Mouse (Mus musculus) G1E (cell line): Measurements from ENCODE around the gene Tbl3. TPM values are rescaled to one million over a fixed set of nuclear protein-coding genes. Genes with fewer than 3 reads are reported as not detected.
A peak's percentile ranks its signal among the peaks of the same experiment; 100 is the strongest.

Experiments used
- ATAC-seq: 2 replicates; pipeline ENCODE4 v1.8.0; 2016; ENCODE audit warnings: mild to moderate bottlenecking; ENCODE audit not compliant: insufficient number of reproducible peaks, poor library complexity, low FRiP score, severe bottlenecking; ENCODE audit errors: extremely low read depth
- DNase-seq: peaks from one replicate; pipeline ENCODE4 v3.0.0; 2012; ENCODE audit warnings: low spot score
- H3K27me3 ChIP-seq: 2 replicates; pipeline ENCODE4 v1.6.1; 2012; ENCODE audit warnings: mild to moderate bottlenecking, low read length, inconsistent platforms; ENCODE audit not compliant: insufficient read depth
- H3K36me3 ChIP-seq: replicated peaks from 2 replicates; pipeline ENCODE3; 2012; ENCODE audit warnings: mild to moderate bottlenecking, inconsistent platforms
- H3K4me1 ChIP-seq: 2 replicates; pipeline ENCODE4 v1.6.1; 2012; ENCODE audit warnings: low read depth, low read length, inconsistent platforms, mixed read lengths; ENCODE audit not compliant: insufficient read depth
- H3K4me3 ChIP-seq: 2 replicates; pipeline ENCODE4 v1.5.1; 2012; ENCODE audit warnings: low read depth, mild to moderate bottlenecking, inconsistent platforms, low read length, moderate library complexity, mixed read lengths
- H3K9me3 ChIP-seq: replicated peaks from 2 replicates; pipeline ENCODE4 v1.6.1; 2012; ENCODE audit warnings: inconsistent platforms
- CTCF ChIP-seq: IDR thresholded peaks from 2 replicates; pipeline ENCODE4 v1.5.1; 2012; ENCODE audit warnings: low read depth, low read length, inconsistent platforms, mixed read lengths
- GATA1 ChIP-seq: IDR thresholded peaks from 2 replicates; pipeline ENCODE4 v1.6.1; 2012; ENCODE audit warnings: borderline replicate concordance, low read length, inconsistent platforms, mixed read lengths
- GATA2 ChIP-seq: IDR thresholded peaks from 2 replicates; pipeline ENCODE4 v1.6.1; 2012; ENCODE audit warnings: low read depth, low read length, inconsistent platforms, borderline replicate concordance
- POLR2AphosphoS5 ChIP-seq: IDR thresholded peaks from 2 replicates; pipeline ENCODE4 v1.6.1; 2012; ENCODE audit warnings: low read depth, low read length, inconsistent platforms; ENCODE audit not compliant: insufficient replicate concordance
- TAL1 ChIP-seq: conservative IDR thresholded peaks from 2 replicates; pipeline ENCODE4 v1.6.1; 2012; ENCODE audit warnings: low read depth, low read length, inconsistent platforms, mixed read lengths
- polyA plus RNA-seq: library from polyadenylated mRNA; stranded (reverse); fragments of >175 nt; gene quantifications from 2 replicates; pipeline ENCODE4 v1.2.3, GENCODE M21; 2012
- total RNA-seq, 2 experiments: library from RNA; stranded (forward) in 1 of 2; stranded (reverse) in 1 of 2; fragments of 200-1000 nt in 1 of 2; fragments of >200 nt in 1 of 2; fragmentation: Nextera tagmentation in 1 of 2; gene quantifications; 2 replicates each; pipeline ENCODE4 v1.2.3; 2014 to 2017

The Tbl3 gene
- total and polyA plus RNA-seq, 3 experiments, result 9.2 to 27.7 (median 25.2) TPM

DNA sequence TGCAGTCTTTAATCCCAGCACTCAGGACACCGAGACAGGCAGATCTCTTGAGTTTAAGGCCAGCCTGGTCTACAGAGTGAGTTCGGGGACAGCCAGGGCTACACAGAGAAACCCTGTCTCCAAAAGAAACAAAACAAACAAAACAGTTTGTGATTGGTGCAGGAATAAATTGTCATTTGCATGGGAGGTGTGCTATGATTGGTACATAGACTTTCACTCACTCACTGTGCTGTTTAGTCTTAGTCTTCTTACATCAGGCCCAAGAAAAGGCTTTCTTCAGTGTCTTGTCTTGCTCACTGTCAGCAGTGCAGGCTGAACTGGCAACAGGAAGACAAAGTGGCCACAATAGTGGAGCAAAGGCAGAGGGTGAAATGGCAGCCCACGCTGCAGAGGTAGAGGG, 36.9 kb upstream of the Tbl3 start:
- Histone ChIP-seq H3K4me1 (peaks cover 4% of the 10 kb centered on the region), H3K36me3 (peaks cover 37% of the 10 kb centered on the region), H3K27me3 (peaks cover 25% of the 10 kb centered on the region), H3K9me3 (no peaks in the 10 kb centered on the region), H3K4me3 (no peak overlapping the region)
- no peak for DNase-seq
- TF ChIP-seq GATA1 (no peak), POLR2AphosphoS5 (no peak), CTCF (no peak), TAL1 (no peak), GATA2 (no peak)
- ATAC-seq, result no peak

DNA sequence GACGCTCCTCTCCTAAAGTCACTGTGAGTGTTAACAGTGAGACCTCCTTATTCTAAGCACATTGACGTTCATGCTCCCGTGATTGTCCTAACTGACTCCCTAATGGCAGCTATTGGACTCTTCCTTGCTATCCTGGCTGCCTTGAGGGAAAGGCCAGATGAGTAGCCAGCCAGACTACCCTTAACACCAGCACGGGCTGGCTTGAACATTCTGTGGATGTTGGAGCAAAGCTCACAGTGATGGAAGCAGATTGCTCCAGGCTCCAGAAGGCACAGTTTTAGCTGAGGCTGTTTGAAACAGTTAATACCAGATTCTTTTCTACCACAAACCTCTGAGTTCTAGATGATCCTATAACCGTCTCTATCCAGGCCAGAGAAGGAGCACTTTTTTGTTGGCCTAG, 36.4 kb upstream of the Tbl3 start:
- Histone ChIP-seq H3K9me3 (no peaks in the 10 kb centered on the region), H3K4me1 (peaks cover 7% of the 10 kb centered on the region), H3K27me3 (peaks cover 25% of the 10 kb centered on the region), H3K4me3 (no peak overlapping the region), H3K36me3 (peaks cover 41% of the 10 kb centered on the region)
- DNase-seq (no peak), ATAC-seq (no peak)
- no peak for TF ChIP-seq TAL1
- TF ChIP-seq GATA2, result no peak
- no peak for TF ChIP-seq GATA1
- no peak for TF ChIP-seq POLR2AphosphoS5
- no peak for TF ChIP-seq CTCF

DNA sequence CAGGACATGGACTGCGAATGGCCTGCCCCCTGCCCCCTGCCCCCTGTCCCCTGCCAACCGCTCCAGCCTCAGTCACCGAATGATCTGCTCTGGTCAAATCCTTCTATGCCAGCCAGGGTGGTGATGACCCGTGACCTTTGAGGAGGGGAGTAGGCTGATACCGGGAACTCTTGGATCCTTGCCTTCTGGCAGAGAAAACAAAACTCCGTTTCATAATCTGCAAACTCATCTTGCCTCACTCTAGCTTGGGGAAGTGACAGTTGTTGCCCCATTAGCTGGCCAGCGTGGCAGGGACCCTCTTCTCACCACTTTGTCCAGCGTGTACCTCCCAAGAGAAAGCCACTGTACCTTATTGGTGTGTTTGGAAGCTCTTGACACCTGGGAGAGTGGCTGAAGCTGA, 34.8 kb upstream of the Tbl3 start:
- peaks cover 44% of the 10 kb centered on the region for H3K36me3 ChIP-seq
- no peaks in the 10 kb centered on the region for H3K9me3 ChIP-seq
- H3K4me3 ChIP-seq, result no peak overlapping the region
- DNase-seq (no peak), ATAC-seq (no peak)
- peaks cover 16% of the 10 kb centered on the region for H3K4me1 ChIP-seq
- peaks cover 13% of the 10 kb centered on the region for H3K27me3 ChIP-seq
- TF ChIP-seq GATA2, result no peak
- TF ChIP-seq TAL1, result no peak
- no peak for TF ChIP-seq GATA1
- TF ChIP-seq CTCF, result no peak
- TF ChIP-seq POLR2AphosphoS5, result no peak

DNA sequence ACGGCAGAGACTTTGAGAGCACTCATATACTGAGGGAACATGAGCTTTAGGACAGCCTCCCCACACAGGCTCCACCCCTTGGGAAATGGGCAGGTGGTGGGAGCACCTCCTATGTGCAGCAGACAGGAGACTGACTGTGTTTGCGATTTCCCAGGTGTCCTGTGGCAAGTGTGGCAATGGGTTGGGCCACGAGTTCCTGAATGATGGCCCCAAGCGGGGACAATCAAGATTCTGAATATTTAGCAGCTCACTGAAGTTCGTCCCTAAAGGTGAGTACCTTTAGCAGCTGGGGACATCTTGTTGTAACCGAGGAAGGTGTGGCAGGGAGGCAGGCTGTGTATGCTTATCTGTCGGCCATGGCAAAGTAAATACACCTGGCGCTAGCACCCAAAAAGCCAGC, 32.5 kb upstream of the Tbl3 start:
- TF ChIP-seq POLR2AphosphoS5, result no peak
- no peak for TF ChIP-seq GATA1
- no peak for TF ChIP-seq GATA2
- Histone ChIP-seq H3K9me3 (no peaks in the 10 kb centered on the region), H3K4me1 (peaks cover 31% of the 10 kb centered on the region), H3K27me3 (no peaks in the 10 kb centered on the region), H3K36me3 (peaks cover 47% of the 10 kb centered on the region), H3K4me3 (no peak overlapping the region)
- ATAC-seq (no peak), DNase-seq (no peak)

DNA sequence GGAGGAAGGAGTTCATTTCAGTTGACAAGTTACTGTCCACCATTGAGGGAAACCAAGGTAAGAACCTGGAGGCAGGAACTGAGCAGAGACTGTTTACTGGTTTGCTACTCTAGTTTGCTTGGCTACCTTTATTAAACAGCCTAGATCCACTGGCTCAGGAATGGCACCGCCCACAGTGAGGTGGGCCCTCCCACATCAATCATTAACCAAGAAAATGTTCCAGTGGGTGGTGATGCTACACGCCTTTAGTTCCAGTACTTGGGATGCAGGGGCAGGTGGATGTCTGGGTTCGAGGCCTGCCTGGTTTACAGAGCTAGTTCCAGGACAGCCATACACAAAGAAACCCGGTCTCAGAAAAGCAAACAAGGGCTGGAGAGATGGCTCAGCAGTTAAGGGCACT, 30.8 kb upstream of the Tbl3 start:
- H3K27me3 ChIP-seq, result peaks cover 3% of the 10 kb centered on the region; the same call in 1 of the 2 replicates
- TF ChIP-seq GATA2 (no peak), CTCF (no peak), TAL1 (no peak), POLR2AphosphoS5 (no peak), GATA1 (no peak)
- H3K4me3 ChIP-seq, result no peak overlapping the region

DNA sequence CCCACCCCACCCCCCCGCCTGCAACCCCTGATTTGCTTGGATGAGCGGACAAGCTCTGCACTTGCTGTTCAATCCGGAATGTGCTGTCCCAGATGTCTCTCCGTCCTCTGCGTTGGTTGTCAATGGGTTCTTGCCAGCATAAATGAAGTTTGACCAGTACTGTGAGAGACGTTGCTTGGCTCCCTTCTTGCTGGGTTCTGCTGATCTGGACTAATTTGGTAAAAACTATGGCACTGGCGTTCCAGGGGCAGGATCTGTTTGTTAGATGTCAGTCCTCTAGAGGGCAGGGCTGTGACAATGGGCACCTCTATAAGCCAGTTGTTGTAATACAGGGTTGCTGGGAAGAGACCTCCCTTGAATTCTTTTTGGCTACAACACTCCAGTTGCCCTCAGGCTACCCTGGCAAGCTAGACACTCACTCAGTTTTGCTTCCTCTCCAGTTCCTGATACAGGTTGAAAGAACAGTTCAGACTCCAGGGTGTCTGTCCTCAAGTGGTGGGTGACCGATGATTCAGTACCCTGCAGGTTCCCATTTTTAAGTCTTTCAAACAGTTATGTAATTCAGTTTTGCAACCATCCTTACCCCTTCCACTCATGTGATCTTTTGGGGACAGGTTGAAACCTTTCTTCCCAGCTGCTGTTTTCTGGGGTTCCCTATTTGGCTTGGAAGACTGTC, 29.8 kb upstream of the Tbl3 start:
- ATAC-seq (no peak), DNase-seq (peak; percentile 47)
- H3K4me1 ChIP-seq, result peaks cover 33% of the 10 kb centered on the region
- H3K4me3 ChIP-seq, result peak overlapping the region; percentile 74
- TF ChIP-seq TAL1 (no peak), GATA1 (no peak), CTCF (0 out of 2 replicates have a peak, but pooled peaks have one; percentile 2)
- no peaks in the 10 kb centered on the region for H3K9me3 ChIP-seq
- peaks cover 46% of the 10 kb centered on the region for H3K36me3 ChIP-seq
- peaks cover 7% of the 10 kb centered on the region; the same call in 1 of the 2 replicates for H3K27me3 ChIP-seq

More for the DNA sequence above, 30.8 kb upstream of the Tbl3 start:
- Histone ChIP-seq H3K9me3 (no peaks in the 10 kb centered on the region), H3K4me1 (peaks cover 33% of the 10 kb centered on the region), H3K36me3 (peaks cover 52% of the 10 kb centered on the region)
- no peak for DNase-seq
- no peak for ATAC-seq
